Mouse (Mus musculus) C3H10T1/2 (cell line): ENCODE results near the gene Evx2. TPM values are rescaled to one million over a fixed set of nuclear protein-coding genes. Genes with fewer than 3 reads are reported as not detected.

ENCODE experiments used
- polyA plus RNA-seq, 2 experiments: library from polyadenylated mRNA; unstranded; fragments of >200 nt; fragmentation: generic; extraction: Trizol; gene quantifications; one replicate each; pipeline ENCODE4 v1.2.1; 2012; ENCODE audit warnings: missing spikeins in 2 of 2

The Evx2 gene
- not detected for polyA plus RNA-seq

DNA sequence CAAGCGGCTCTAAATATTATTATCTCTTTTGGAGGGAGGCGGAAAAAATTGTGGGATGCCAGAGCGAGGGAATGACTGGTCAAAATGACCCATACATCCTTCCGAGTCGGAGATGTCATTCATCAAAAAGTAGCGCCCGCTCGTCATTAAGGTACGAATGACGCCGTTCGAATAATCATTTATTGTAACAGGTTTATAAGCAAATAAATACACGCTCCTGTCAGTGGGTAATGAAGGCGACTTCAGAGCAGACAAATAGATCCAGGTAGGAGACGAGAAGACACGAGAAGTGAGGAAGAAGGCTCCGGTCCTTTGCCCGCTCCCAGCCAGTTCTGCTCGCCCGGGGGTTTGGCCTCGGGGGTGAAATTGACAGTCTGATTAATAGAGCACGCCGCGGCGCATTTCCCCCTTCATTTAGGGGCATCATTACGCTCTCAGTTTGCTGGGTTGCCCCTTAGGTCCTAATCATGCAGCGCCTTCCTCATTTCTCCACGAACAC, at the start of gene Evx2:
Gene Evx2 (minus strand): TSS at position 51 of the 499 bp plus-strand sequence.

DNA sequence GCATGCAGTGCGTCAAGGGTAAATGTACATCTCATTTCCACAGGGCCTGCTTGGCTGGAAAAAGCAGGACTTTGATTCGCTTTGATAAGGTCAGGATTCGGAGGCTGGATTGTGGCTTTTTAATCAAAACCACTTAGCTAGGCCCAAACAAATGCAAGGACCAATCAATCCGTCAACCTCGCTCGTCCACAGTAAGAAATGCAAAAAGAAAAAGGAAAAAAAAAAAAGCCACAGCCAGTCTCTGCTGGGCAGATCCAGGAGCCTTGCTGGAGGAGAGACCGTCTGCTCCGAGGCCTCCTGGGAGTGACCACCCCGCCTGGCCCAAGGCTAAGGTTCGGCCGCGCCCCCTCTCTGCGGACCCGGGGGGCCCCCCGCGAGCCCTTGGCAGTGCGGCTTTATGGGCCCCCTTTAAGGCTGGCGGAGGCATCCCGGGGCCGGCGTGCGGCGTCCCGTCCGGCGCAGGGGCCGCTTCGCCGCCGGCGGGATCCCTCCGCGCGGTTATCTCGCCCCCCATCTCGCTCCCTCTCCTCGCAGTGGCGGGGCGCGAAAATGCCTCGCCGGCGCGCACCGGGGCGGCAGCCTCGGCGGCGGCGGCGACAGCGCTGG, 45.1 kb upstream of the Evx2 start, which contains the start of gene Hoxd8:
Gene Hoxd8 (plus strand): TSS at position 223 of the 606 bp plus-strand sequence.

DNA sequence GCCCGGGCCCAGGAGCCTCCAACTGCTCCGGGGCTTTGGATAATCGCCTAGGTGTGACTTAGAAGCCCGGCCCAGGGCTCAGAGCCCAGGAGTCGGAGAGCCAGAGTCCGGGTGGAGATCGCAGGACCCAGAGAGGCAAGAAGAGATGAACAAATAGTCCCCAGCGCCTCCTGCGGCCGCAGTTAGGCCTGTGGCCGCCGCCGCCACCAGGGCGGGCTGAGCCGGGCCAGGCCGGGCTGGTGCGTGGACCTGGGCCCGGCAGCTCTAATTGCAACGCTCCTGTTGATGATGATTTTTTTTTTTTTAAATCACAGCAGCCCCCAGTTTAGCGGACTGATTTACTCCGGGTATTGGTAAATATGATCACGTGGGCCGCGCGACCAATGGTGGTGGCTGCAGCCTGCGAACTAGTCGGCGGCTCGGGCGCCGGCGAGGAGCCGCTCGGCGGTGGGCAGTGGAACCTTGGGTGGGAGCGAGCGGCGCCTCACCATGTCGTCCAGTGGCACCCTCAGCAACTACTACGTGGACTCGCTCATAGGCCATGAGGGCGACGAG, 38.3 kb upstream of the Evx2 start, which contains the start of gene Hoxd9:
Gene Hoxd9 (plus strand): TSS at position 161 of the 555 bp plus-strand sequence.

DNA sequence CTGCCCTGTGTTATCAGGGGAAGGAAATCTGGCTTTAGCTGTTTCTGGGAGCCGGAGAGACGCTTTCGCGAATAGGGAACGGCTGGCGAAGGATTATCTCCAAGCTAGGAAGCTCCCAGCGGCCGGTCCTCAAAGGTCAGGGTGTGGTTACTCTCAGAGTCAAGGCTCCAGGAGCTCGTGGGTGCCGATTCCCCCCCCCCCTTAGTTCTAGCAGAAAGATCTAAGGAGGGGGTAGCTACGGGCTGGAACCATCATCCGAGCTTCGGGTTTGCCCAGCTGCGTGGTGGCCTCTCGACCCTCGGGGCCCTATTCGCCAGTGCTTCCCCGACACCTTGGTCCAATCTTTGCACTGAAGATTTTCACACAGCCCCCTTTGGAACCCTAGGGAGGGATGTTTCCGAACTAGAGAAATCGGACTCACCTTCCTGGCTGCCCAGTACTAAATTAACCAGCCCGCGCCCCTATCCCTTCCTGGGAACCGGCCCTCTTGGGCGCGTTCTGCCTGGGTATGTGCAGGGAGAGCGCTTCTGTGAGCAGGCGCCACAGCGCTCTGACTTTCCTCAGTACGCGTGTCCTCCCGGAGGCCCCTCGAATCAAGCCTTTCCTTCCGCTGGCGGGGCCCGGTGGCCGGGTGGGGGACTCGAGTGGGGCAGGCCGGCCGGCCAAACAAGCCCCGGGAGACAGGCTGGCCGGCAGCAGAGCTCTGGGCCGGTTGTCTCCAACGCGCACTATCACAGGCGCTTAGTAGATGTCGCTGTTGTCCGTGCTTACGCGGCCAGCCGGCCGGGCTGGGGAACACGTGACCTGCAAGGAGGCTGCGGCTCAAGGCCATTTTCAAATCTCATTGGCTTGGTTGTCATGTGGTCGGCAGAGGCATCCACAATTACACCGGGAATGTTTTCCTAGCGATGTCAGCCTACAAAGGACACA, 31.9 kb upstream of the Evx2 start, which contains the start of gene Hoxd10:
Gene Hoxd10 (plus strand): TSS at position 903 of the 930 bp plus-strand sequence.

DNA sequence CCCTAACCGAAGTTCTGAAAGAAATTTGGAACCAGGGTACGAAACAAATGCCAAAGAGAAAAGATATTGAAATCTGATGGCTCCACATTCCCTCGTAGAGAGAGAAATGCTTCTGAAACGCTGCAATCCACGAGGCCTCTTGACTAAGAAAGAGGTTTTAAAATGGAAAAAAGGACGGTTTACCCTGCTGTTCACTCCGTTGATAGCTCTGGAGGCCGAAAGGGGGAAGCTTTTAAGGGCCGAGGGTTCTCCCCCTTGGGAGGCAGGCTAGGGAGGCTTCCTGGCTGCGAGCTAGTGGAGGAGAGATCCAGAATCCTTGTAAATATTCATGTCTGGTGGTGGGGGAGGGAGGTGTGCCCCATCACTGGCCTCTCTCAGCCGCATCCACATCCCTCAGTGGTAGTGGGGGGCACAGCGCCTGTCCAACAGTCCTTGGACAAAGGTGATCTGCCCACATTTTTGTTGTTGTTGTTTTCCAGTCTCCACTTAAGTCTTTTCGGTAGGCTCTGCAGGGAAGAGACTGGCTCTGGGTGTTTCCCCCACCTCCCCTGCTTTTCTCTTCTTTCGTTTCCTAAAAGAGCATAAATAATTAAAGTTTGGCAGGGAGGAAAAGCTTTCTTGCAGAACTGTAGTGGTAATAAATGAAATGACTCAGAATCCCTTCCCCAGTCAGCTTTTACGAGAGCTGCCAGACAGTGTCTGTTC, 19.7 kb upstream of the Evx2 start, which contains the start of gene Hoxd11:
Gene Hoxd11 (plus strand): TSS at position 667 of the 705 bp plus-strand sequence.

DNA sequence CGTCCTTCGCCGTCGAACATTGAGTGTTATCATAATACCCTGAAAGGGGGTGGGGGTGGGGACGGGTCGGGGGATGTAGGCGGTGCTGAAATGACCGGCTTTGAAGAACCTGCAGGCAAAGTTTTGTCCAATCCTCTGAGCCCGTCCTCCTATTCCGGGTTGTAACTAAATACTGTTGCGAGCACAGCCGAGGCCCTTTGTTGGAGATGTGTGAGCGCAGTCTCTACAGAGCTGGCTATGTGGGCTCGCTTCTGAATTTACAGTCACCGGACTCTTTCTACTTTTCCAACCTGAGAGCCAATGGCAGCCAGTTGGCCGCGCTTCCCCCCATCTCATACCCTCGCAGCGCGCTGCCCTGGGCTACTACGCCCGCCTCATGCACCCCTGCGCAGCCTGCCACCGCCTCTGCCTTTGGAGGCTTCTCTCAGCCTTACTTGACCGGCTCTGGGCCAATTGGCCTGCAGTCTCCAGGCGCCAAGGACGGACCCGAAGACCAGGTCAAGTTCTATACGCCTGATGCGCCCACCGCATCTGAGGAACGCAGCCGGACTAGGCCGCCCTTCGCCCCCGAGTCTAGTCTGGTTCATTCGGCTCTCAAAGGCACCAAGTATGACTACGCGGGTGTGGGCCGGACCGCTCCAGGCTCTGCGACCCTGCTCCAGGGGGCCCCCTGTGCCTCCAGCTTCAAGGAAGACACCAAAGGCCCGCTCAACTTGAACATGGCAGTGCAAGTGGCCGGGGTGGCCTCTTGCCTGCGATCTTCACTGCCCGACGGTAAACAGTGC, 15.7 kb upstream of the Evx2 start, which contains the start of gene Hoxd12:
Gene Hoxd12 (plus strand): TSS at position 133 of the 785 bp plus-strand sequence.

DNA sequence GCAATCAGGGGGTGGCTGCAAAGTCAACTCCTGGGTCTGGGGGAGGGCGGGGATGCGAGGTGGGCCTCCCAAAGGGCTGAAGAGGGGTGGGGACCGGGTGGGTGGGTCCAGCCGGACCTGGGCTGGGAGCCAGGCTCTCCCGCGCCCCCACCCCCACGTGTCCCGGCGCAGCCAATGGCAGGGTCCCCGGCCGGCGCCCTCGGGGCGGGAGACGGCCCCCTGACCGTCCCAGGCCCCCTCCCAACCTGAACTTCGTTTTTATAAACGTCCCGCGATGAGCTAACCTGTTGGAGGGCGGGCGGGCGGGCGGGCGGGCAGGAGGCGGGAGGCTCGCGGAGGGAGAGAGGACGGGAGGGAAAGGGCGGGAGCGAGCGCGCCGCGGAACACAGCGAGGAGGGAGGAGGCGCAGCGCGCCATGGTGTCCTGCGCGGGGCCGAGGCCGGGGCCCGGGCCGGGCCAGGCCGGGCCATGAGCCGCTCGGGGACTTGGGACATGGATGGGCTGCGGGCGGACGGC, 8.5 kb upstream of the Evx2 start, which contains the start of gene Hoxd13:
Gene Hoxd13 (plus strand): TSS at position 469 of the 516 bp plus-strand sequence.

Other genes starting within 250 kb of the Evx2 start
- 1 to 10 TPM in 1 of 2 experiments, under 1 TPM in 1; 0.34 to 2.5 TPM for gene Lnpk, start 80.1 kb downstream of the Evx2 start, polyA plus RNA-seq
- gene Hoxd13, start 8.8 kb upstream of the Evx2 start, polyA plus RNA-seq, result not detected
- not detected for gene Hoxd12, start 15.5 kb upstream of the Evx2 start, polyA plus RNA-seq
- not detected for gene Hoxd11, start 20.0 kb upstream of the Evx2 start, polyA plus RNA-seq
- gene Hoxd10, start 32.4 kb upstream of the Evx2 start, polyA plus RNA-seq, result not detected
- gene Hoxd9, start 38.2 kb upstream of the Evx2 start, polyA plus RNA-seq, result not detected
- not detected for gene Hoxd8, start 45.1 kb upstream of the Evx2 start, polyA plus RNA-seq
- gene Hoxd3, start 52.4 kb upstream of the Evx2 start, polyA plus RNA-seq, result not detected
- gene Hoxd4, start 52.4 kb upstream of the Evx2 start, polyA plus RNA-seq, result not detected
- gene Gm28230, start 67.2 kb upstream of the Evx2 start, polyA plus RNA-seq, result not detected
- gene Hoxd1, start 103.4 kb upstream of the Evx2 start, polyA plus RNA-seq, result not detected
- 10 to 100 TPM in 1 of 2 experiments, 1 to 10 TPM in 1; 1.9 to 26.6 TPM for gene Mtx2, start 166.2 kb upstream of the Evx2 start, polyA plus RNA-seq